Mouse (Mus musculus): ENCODE measurements around the gene Sh3rf3.

Gene Sh3rf3

DNA sequence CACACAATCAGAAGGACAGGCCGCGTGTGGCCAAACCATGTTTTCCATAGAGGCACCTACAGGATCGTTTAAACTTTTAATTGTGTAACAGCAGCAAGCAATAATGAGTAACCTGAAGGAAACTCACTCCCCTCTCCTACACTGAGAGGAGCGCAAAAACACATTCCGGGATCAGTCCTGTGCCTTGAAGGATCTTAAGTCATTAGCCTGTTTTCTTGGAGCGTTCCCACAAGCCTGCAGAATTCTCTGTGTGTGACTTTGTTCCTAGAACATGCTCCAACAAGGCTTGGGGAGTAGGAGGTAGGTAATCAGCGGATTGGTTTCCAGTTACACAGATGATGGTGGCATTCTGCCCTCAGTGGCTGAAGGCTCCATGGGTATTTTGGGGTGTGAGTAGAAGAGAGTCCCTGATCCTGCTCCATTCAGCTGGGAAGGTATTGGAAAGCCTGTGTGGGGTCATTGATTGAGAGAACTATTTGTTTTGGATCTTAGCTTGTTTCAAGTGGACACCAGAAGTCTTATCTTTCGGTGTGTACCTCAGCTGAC lies 108.6 kb downstream of the Sh3rf3 start:
- DNase-seq = no peak

- no peak for DNase-seq
Observed at GRCm38 (mm10) chr10:58922216-58922829, 109.2 kb downstream of the Sh3rf3 start.

- no peak for DNase-seq
Observed at GRCm38 (mm10) chr10:58922993-58923392, 109.8 kb downstream of the Sh3rf3 start.

DNA sequence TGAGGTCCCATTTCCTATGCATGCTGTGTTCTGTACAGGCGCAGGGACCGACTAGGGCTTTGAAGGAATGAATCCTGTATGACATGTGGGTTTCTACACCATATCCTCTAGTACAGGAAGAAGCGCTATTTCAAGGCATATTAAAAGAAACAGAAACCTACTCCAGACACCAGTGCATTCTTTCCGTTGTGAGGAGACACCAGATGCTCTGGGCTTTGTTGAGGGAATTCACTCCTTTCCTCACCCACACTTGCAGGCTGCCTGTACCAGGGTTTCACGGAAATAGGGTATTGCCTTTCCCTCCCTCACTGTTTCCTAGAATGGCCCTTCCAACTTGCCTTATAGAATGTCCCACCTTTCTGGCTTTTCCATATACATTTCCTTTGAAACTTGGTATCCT lies 113.4 kb downstream of the Sh3rf3 start:
- no peak for DNase-seq

DNA sequence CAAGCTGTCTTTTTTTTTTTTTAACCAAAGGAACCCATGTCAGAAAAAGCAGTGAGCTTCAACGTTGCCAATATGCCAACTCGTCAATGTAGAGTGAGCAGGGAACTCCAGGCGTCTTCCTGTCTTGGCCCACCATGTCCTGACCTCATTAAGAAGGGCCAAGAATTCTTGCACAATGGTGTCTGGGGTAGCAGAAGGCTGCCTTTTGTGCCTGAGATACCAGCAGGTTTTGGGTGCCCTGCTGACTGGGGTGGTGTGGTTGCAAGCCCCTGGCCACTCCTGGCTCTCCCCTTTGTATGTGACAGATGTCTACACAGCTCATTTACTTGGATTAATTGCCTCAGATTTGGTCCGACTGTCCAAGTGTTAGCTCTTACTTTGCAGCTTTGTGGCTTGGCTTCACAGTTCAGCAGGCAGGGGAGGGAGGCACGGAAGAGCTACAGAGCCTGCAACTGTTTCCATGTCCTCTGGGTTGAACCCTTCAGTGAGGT lies 115.8 kb downstream of the Sh3rf3 start:
- no peak for DNase-seq

GRCm38 (mm10) chr10:58932151-58932773 lies 119.1 kb downstream of the Sh3rf3 start:
- DNase-seq = no peak

- no peak for DNase-seq
Observed at GRCm38 (mm10) chr10:58935606-58936005, 122.4 kb downstream of the Sh3rf3 start.

- no peak for DNase-seq
Observed at GRCm38 (mm10) chr10:58936441-58936860, 123.3 kb downstream of the Sh3rf3 start.

- DNase-seq = no peak
Observed at GRCm38 (mm10) chr10:58937521-58937920, 124.4 kb downstream of the Sh3rf3 start.

DNA sequence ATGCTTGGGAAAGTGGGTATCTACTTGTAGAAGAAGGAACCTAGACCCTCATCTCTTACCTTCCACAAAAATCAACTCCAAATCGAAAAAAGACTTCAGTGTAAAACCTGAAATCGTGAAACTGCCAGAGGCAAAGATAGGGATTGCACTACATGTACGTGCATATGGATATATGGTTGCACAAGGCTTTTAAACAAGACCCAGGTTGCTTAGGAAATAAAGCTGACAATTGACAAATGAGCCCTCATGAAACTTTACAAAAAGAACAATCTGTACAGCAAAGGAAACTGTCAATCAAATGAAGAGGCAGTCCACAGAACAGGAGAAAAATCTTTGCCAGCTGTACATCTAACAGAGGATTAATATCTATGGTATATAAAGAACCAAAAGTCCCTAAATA lies 129.7 kb downstream of the Sh3rf3 start:
- DNase-seq = no peak

DNA sequence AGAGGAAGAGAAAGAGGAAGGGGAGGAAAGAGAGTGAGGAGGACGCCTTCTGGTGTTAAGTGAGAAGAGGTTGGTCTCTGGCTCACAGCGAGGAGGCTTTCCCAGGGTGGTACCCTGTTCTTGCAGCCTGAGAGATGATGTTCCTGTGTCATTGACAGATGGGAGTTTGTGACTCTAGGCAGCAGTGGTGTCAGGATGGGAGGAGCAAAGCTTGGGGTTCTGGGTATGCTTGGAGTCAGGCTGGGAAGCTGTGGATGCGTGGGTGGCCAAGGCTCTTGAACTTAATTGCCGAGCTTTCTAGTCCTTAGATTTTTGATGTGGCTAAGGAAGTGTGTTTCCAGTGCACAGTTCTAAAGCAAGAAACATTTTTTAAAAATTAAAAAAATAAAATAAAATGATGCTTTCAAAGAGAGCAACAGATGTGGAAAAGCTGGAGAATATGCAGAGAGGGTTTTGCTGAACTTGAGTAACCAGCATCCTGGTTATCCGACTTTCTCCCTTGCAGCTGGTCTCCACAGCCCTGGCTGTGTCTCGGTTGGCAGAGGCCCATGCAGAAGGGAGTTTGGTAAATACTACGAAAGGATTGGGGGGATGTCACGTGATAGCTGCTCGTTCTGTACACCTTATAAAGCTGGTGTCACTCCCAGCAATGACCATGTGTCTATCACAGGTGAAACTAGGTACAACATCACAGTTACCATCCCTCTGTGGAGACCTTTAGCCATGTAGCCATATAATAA lies 130.7 kb downstream of the Sh3rf3 start:
- no peak for DNase-seq

GRCm38 (mm10) chr10:58944930-58945329 lies 131.8 kb downstream of the Sh3rf3 start:
- DNase-seq = no peak

- DNase-seq = no peak
Observed at GRCm38 (mm10) chr10:58949770-58950638, 136.8 kb downstream of the Sh3rf3 start.

- no peak for DNase-seq
Observed at GRCm38 (mm10) chr10:58960193-58960592, 147.0 kb downstream of the Sh3rf3 start.

GRCm38 (mm10) chr10:58968236-58968635 lies 155.1 kb downstream of the Sh3rf3 start:
- no peak for DNase-seq

DNA sequence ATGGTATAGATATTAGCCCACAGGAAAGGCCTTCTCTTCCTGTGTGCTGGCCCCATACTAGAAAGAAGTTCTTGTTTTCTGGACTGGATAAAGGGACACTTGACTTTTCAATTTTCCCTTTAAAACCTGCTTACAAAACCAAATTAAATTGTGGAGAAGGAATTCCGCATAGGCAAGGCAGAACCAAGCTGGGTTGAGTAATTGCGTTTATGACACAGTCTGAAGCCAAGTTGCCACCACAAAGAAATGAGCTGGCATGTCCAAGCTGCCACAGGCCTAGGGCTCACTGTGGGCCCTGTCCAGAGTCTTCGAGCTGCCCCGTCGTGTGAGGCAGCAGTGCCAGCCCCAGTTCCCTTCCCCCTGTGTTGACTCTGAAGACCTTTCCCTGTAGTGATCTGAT lies 156.2 kb downstream of the Sh3rf3 start:
- no peak for DNase-seq

DNA sequence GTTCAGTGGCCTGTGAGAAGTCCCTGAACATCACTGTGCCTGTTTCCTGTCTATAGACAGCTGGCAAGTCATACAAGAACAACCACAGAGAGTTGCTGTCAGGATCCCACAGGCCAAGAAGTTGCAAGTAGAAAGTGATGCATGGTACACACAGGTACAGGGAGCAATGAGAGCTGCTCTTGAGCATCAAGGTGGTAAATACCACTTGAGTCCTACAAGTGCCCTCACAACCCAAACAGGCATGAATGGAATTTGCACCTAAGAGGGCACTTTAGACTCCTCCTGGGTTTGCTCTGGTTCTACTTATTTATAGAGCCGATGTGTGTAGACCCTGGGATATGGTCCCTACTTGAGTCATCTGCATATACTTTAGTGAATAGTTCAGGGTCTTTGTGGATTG lies 159.0 kb downstream of the Sh3rf3 start:
- DNase-seq = no peak

DNA sequence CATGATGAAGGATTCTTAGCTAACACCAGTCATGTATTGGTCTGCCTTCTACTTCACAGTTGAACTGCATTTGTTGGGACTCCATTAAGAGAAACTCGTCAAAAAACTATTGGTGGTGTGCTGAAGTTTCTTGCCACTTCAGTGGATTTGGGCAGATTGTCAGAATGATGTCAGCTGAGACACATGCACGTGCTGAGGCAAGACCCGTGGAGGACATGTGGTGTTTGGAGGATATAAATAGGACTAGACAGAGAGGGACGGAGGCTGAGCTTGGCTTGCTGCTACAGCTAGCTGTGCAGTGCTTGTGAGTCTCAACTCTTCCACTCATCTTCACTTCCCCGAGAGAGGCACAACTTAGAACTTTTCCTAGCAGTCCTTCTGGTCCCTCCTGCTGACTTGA lies 161.0 kb downstream of the Sh3rf3 start:
- DNase-seq = no peak

GRCm38 (mm10) chr10:58979320-58979959 lies 166.3 kb downstream of the Sh3rf3 start:
- DNase-seq = no peak

DNA sequence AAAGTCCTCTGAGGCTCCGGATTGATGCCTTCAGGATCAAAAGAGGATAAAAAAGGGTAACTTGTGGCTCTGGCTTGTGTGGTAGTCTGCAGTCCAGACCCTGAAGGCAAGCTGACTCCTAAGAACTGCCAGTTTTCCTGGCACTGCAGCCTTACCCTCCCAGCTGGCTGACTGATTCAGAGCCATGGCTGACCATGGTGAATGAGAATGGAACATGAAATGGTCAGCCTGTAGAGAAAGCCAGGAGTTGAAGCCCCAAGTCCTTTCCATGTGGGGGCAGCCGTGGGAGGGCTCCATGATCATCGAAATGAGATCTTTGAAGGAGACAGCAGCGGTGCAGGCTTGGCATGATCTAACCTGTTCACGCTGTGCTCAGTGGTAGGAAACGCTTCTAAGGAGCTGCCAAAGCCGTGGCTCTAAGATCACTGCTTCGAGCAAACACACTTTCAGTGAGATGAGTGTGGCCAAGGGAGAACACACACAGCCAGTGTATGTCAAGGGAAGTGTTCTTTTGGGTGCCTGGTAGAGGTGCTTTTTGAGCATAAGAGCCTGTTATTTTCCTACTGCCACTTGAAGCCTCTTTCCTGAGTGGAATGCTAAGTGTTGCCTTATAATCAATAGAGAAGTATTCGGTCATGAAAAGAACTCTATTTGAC lies 168.6 kb downstream of the Sh3rf3 start:
- DNase-seq = no peak

GRCm38 (mm10) chr10:58982546-58983154 lies 169.5 kb downstream of the Sh3rf3 start:
- DNase-seq = no peak

Measured in right cerebral cortex, postnatal 25 days (tissue).